Mouse (Mus musculus): ENCODE measurements around the gene Bank1.

Gene Bank1

GRCm38 (mm10) chr3:136103339-136103738 lies 222.5 kb downstream of the Bank1 start:
- no peak for DNase-seq (ENCODE audit: low spot score)

GRCm38 (mm10) chr3:136100973-136101500 lies 224.8 kb downstream of the Bank1 start:
- no peak for DNase-seq (ENCODE audit: low spot score)

- DNase-seq (ENCODE audit: low spot score): peak; percentile 20
These were observed 225.6 kb downstream of the Bank1 start for GRCm38 (mm10) chr3:136100292-136100691.

GRCm38 (mm10) chr3:136086948-136087660 lies 238.8 kb downstream of the Bank1 start:
- DNase-seq (ENCODE audit: low spot score): no peak

GRCm38 (mm10) chr3:136086431-136086830 lies 239.4 kb downstream of the Bank1 start:
- DNase-seq (ENCODE audit: low spot score): no peak

- no peak for DNase-seq (ENCODE audit: low spot score)
These were observed 240.8 kb downstream of the Bank1 start for GRCm38 (mm10) chr3:136085077-136085476.

DNA sequence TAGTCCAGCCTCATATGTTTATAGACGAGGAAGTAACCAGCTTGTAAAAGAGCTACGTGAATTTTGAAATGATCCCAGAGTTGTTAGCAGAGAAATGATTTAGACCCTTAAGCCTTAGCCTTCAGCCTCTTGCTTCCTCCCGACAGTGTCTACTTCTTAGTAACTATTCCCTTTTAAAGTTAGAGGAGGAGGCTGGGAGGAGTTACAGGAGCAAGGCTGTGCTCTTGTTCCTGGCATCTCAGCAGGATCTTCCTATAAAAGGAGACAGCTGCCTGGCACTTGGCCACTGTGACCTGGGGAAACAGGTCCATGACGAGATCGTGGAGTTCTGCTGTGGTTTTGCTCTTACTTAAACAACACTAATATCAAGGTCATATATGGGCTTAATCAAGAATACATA lies 241.8 kb downstream of the Bank1 start:
- no peak for DNase-seq (ENCODE audit: low spot score)

DNA sequence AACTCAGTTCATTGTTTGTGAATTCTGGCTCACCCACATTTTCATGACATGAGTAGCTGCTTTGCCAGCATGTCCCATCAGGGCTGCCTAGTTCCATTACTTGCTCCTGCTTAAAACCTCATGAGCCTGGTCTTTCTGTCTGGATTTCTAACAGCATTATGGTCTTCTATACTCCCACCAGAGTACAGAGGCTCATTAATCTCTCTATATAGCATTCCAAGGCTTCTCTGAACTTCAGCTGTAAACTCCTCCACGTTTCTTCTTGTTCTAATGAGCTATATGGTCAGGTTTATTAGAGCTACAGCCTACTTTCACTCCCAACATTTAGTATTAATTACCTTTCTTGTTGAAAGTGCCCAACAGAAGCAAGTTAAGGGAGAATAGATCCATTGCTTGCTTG lies 244.6 kb downstream of the Bank1 start:
- DNase-seq (ENCODE audit: low spot score): no peak

- DNase-seq (ENCODE audit: low spot score): no peak
These were observed 247.3 kb downstream of the Bank1 start for GRCm38 (mm10) chr3:136078535-136078934.

DNA sequence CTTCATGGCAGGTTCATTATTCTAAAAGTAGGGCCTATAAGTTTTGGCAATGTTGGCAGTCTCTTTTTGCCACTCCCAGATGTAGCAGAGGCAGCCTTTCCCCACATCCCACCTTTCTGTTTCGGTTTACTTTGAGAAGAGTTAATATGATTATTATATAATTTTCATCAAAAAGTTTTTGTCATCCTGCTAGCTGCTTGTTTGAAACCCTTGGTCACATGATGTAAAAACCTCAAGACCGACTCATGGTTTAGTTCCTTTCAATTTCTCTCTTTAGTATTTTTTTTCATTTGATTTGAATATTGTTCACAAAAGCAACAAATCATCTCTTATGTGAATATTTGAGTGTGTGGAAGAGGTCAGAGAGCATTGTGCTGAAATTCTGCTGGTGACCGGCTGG lies 255.5 kb downstream of the Bank1 start:
- DNase-seq (ENCODE audit: low spot score): no peak

- DNase-seq (ENCODE audit: low spot score): no peak
These were observed 264.0 kb downstream of the Bank1 start for GRCm38 (mm10) chr3:136061907-136062306.

DNA sequence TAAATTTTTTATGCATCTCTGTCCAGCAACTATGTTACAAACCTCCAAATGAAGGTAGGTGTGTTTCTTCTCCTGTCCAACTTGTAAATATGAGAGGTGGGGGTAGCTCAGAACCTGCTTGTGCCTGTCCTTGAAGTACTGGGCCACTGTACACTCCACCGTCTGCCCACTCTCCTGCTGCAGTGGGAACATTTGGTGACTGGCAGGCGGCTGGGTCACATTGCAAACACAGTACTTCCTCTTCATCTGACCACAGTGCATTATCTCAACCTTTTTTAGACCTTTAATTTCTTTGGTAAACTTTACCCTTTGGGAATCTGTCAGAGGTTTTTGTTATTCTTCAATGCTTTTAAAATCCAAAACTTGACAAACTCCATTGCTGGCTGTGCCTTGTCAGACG lies 275.2 kb downstream of the Bank1 start:
- DNase-seq (ENCODE audit: low spot score): no peak

DNA sequence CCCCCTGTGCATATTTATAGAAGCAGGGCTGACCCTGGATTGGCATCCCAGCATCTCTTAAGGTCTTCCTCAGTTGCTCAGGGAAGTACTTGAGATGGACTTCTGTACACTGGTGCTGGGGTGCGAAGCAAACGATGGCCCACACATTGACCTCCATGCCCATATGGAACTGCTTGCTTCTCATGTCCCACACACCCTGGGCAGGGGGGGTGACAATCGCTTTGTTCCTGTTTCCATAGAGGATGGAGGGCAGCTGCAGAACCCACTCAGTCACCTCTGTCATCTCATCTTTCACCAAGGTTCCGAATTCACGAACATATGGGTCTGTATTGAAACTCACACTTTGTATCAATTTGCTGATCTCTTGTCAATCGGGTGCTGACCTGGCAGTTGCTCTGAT lies 275.7 kb downstream of the Bank1 start:
- no peak for DNase-seq (ENCODE audit: low spot score)

GRCm38 (mm10) chr3:136048026-136048425 lies 277.8 kb downstream of the Bank1 start:
- DNase-seq (ENCODE audit: low spot score): no peak

GRCm38 (mm10) chr3:136045381-136045780 lies 280.5 kb downstream of the Bank1 start:
- DNase-seq (ENCODE audit: low spot score): no peak

DNA sequence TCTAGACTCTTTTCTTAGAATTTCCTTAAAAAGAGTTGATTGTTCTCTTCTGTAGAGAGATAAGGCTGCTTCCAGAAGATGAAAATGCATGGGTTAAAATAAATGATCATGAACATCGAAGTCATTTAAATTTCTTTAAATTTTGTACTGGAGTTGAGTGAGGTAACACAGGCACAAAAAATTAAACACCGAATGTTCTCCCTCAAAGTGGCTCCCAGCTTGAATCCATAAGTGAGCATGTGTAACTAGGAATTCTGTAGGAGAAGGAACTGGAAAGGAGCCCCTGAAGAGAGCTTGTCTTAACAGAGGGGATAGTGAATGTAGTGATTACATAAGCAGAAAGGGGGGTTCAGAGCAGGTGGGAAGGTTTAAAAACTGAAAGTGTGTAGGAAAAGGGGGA lies 285.8 kb downstream of the Bank1 start:
- DNase-seq (ENCODE audit: low spot score): no peak

- DNase-seq (ENCODE audit: low spot score): no peak
These were observed 286.4 kb downstream of the Bank1 start for GRCm38 (mm10) chr3:136039446-136039845.

DNA sequence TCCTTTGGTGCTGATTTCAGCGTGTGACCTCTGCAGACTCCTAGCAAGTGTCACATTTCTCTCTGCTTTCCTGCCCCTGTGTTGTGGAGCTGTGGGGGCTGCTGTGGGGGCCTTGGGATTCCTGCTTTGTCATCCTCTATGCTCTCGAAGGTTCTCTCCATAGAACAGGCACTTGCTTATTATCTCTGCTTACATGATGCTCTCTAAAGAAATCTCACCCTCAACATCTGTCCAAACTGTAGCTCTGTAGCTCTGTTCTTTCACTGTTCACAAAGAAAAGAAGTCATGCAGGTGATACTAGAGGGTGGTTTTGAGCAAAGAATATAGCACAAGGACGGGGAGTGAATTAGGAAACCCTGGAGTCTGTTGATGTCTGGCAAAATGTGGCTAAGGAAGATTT lies 288.6 kb downstream of the Bank1 start:
- no peak for DNase-seq (ENCODE audit: low spot score)

DNA sequence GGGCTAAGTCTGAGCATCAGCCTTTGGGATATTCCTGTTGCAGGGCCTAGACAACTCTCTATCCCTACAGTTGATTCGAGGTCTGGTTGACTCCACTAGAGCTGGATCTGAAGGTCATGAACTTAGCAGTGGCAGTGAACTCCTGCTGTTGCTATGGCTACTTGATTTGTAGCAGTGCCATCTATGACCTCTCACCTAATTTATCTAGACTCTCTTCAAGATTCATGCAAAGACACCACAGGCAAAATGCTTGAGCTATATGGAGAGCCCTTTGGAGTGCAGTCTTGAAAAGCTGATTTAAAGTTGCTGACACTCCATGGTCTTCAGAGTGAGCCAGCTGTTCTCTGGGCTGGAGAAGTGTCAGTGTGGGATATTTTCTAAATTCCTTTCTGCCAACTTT lies 290.1 kb downstream of the Bank1 start:
- DNase-seq (ENCODE audit: low spot score): no peak

- no peak for DNase-seq (ENCODE audit: low spot score)
These were observed 301.0 kb downstream of the Bank1 start for GRCm38 (mm10) chr3:136024876-136025275.

- no peak for DNase-seq (ENCODE audit: low spot score)
These were observed 308.3 kb downstream of the Bank1 start for GRCm38 (mm10) chr3:136017517-136017916.

DNA sequence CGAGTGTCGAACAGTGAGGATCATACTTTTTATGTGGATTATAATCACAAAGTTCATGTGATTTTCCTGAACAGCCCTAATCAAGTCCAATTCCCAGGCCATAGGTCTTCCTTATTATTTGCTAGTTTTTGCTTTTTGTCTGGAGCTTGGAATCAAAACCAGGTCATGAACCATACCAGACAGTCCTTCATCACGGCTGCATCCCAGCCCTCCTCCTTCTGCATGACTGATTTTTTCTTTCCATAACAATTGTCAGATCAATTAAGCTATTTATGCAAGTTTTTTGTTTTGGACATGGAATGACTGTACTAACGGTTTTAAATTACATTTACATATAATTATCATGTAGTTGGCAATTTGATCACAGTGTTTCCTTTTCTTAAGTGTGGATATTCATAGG lies 315.2 kb downstream of the Bank1 start:
- no peak for DNase-seq (ENCODE audit: low spot score)

DNA sequence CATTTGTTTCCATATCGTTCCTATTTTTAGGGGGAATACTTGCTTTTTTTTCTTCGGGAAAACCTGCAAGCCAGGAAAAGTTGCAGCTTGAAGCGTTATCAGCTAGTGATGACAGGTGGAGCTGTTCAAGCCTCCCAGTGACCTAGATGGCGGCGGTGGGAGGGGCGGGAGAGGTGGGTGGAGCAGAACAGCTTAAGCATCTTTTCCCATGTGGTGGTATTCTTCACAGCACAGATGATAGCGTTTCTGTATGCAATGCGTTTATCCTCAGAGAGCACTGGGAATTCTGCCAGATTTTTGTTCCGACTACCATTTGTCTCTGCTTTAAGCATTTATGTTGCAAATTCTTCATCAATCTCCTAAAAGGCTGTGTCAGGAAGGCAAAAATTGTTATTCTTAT lies 318.0 kb downstream of the Bank1 start:
- DNase-seq (ENCODE audit: low spot score): no peak

Measured in T-cell, adult 2 months (primary cell).